Mouse (Mus musculus): ENCODE data around the gene Noa1. TPM values are rescaled to one million over a fixed set of nuclear protein-coding genes. Genes with fewer than 3 reads are reported as not detected.

The Noa1 gene
- total RNA-seq (2022) = 10 to 100 TPM; 21.9 to 26.7 (median 25.0) TPM

DNA sequence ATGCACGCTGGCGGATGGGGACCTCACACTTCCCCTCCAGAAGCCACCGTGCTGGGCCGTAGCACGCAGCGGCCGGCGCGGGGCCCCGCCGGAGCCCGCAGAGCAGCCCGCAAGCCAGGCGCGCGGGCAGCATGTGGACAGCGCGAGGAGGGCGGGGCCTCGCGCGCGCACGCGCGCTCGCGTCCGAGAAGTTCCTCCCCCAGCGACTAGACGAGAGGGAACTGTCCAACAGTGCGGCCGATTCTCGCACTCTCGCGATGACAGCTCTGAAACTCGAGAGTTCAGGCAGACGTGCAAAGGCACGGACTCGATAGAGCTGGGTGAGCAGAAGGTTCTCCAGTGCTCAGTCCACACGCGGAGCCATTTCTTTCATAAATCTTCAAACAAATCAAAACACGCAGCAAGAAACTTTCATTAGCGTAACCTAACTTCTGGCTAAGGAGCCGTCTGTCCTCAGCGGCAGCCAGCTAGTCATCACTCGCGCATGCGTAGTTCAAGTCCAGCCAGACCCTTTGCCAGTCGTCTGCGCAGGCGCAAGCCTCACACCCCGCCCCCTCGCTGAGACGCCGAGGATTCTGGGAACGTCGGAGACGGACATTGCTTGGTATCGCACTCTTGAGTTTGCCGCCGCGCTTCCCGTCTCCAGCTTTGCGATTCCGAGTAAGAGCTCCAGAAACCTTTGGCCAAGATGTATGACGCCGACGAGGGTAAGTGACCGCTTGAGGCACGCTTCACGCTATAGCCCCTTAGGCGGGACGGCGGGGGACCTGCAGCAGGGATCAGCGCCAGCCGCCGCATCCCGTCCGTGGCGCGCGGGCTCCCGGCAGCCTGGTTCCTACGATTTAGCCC, at the start of gene Noa1, which contains the start of gene Polr2b:
Gene Noa1 (minus strand): TSS at position 161 of the 849 bp plus-strand sequence.
Gene Polr2b (plus strand): TSS at position 224 of the 849 bp plus-strand sequence.
- DNase-seq (ENCODE audit: low spot score in 2 of 2) = peak; percentile 95 to 97

DNA sequence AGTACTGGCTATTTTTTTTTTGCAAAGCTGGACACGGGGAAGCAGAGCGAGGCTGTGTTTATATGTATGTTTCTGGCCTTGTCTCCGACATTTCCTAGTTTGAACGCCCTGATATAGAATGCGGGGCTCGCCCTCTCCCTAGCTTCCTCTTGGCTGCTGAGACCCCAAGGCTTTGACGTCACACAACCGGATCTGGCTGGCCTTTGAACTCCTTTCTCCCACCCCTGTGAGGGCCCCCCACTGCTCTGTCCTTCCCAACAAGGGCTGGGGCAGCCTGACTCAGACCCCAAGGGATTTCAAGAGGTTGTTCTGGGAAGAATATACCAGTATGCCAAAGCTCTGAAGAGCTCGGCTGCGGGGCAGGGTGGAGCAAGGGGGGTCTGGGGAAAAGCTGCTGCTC, 48.5 kb upstream of the Noa1 start:
- DNase-seq (ENCODE audit: low spot score in 2 of 2) = no peak

- no peak for DNase-seq (ENCODE audit: low spot score in 2 of 2)
These were observed 47.7 kb upstream of the Noa1 start for GRCm38 (mm10) chr5:77357405-77358149.

DNA sequence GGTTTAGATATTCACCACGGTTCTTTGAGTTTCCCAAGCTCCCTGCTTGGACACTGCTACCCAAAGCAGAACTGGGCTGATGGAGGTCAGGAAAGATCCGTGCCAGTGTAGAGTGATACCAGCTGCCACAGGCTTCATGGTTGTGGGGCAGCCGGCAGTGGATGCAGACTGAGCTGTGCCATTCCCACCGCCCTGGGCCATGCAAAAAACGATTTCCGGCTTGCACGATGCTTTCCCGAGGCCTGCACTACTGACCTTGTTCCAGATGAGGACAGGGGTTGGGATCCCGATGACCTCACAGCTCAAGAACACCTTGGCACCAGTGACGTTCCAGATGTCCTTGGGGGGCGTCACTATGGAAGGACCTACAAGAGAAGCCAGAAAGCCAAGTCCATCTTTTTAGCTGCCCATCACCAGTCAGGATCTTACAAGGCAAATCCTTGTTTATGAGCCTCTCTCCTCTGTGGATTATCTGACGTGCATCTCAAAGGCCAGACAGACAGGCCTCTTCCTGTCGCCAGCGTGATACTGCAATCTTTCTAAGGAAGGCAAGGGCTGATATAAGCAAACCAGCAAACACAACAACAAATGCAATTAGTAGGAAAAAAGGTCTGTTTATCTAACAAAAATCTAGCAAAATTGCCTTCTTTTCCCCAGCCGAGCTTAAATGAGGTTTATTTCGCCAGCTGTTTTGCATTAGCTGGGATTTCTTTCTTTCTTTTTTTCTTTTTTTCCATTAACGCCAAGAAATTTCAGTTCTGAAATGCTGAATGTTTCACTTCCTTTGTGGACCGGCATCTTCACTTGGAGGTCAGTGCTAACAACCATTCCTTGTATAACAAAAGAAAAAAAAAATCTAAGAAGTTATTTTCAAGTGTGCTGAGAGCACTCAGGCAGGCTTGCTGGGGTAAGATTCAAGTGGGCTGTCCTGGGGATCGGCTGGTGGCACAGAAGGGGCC, 45.7 kb upstream of the Noa1 start:
- DNase-seq (ENCODE audit: low spot score in 2 of 2) = no peak

GRCm38 (mm10) chr5:77354361-77354787, 44.5 kb upstream of the Noa1 start:
- DNase-seq (ENCODE audit: low spot score in 2 of 2) = peak; percentile 79 to 87

GRCm38 (mm10) chr5:77351691-77352090, 41.8 kb upstream of the Noa1 start:
- DNase-seq (ENCODE audit: low spot score in 2 of 2) = no peak

DNA sequence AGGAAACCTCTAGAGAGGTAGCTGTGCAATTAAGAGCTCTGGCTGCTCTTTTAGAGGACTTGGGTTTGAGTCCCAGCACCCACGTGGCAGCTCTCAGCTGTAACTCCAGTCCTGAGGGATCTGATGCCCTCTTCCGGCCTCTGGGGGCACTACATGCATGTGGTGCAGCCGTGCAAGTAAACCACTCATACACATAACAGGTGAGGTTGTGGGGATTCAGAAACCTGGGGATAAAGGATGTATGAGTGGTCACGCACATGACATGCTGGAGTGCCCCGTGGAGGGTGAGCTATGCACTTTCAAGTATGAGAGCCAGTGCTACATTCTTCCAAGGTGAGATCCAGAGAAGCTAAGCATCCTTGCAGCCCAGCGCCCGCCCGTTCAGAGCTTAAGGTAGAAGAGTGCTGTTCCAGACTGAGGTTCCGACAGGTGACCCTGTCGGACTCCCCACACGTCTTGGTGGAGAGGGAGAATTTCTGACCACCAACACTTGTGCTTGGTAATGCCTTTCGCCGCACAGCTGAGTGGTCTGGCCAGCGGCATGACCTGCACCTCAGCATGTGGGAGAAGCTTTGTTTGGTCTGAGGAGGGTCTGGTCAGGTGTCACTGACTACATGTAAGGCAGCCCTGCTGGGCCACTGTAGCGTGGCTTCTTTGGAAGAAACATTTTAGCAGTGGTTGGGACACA, 40.2 kb upstream of the Noa1 start:
- no peak for DNase-seq (ENCODE audit: low spot score in 2 of 2)

DNA sequence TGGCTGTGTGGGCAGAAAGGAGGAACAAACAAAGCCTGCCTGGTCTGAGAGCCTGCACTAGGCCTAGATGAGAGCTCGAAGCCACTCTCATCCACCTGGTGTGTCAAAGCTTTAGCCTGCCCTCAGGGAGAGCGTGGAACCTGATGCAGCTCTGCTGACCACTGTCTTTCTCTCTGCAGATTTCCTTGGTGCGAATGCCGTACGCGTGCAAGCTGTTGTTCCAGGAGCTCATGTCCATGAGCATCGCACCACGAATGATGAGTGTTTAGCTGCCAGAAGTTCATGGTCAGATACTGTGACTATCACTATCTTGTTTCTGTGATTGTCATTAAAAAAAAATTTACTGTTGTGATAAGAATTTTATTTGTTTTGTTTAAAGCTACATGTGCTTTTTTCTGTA, 39.0 kb upstream of the Noa1 start:
- DNase-seq (ENCODE audit: low spot score in 2 of 2) = no peak

- no peak for DNase-seq (ENCODE audit: low spot score in 2 of 2)
These were observed 30.1 kb upstream of the Noa1 start for GRCm38 (mm10) chr5:77340033-77340432.

DNA sequence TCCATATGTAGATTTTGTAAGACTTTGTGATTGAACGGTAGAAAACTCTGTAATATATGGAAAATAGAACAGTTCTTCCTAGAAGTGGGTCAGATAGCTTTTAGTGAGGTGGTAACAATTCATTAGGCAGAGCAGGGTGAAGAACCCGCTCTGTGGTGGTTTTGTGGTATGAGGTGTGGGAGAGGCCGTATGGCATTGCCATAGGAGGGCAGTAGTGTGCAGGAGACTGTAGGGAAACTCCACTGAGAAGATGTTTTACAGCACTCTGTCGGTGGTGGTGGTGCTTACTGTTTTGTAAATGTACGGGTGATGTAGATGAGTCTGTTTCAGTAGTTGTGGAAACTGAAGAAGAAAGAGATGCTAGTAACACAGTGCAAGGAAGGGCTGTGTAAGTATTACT, 20.3 kb upstream of the Noa1 start:
- DNase-seq (ENCODE audit: low spot score in 2 of 2) = no peak

DNA sequence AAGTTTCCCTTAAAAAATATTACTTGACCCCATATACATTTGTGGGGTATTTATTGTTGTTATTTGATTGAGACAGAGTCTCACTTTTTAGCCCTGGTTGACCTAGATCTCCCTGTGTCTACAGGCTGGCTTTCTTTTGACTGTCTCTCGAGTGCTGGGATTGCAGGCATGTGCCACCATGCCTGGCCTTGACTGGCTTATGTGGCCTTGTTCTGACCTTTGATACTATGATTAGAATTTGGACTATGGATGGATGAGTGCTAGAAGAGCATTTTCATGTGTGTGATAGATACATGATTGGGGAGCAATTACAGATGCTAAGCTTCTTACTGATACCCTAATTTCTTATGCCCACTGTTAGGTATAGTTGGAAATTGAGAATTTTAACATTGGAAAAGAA, 15.1 kb upstream of the Noa1 start:
- DNase-seq (ENCODE audit: low spot score in 2 of 2) = no peak

- DNase-seq (ENCODE audit: low spot score in 2 of 2) = no peak
These were observed 5.1 kb upstream of the Noa1 start for GRCm38 (mm10) chr5:77314986-77315385.

- no peak for DNase-seq (ENCODE audit: low spot score in 2 of 2)
These were observed 4.3 kb upstream of the Noa1 start for GRCm38 (mm10) chr5:77314206-77314605.

- peak; percentile 17 to 56 for DNase-seq (ENCODE audit: low spot score in 2 of 2)
These were observed 605 bp downstream of the Noa1 start for GRCm38 (mm10) chr5:77309051-77309906.

- no peak for DNase-seq (ENCODE audit: low spot score in 2 of 2)
These were observed 1.9 kb downstream of the Noa1 start for GRCm38 (mm10) chr5:77307821-77308553.

DNA sequence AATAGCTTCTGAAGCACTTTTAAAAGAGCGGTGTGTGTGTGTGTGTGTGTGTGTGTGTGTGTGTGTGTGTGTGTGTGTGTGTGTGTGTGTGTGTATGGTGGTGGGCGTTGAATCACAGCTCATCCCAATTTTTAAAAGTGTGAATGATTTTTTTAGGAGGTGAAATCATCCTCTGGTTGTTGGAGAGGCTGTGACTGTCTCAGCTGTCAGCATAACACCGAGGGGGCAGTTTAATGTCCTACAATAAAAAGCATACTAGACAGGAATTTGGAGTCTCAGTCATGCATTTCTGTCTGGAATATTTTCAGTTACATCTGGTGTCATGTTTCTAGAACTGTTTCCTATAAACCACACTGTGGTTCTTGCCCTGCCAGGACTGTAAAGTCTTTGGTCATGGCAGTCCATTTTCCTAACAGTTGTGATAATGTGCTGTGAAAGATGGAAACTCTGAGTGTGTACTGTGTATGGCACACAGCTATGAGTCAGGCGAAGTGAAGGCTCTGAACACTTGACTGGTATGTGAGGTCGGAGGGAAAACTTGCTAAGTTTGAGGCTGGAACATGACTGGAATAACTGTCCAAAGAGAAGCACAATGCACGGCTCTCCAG, 8.5 kb downstream of the Noa1 start:
- DNase-seq (ENCODE audit: low spot score in 2 of 2) = no peak

GRCm38 (mm10) chr5:77299486-77299885, 10.4 kb downstream of the Noa1 start:
- DNase-seq (ENCODE audit: low spot score in 2 of 2) = no peak

DNA sequence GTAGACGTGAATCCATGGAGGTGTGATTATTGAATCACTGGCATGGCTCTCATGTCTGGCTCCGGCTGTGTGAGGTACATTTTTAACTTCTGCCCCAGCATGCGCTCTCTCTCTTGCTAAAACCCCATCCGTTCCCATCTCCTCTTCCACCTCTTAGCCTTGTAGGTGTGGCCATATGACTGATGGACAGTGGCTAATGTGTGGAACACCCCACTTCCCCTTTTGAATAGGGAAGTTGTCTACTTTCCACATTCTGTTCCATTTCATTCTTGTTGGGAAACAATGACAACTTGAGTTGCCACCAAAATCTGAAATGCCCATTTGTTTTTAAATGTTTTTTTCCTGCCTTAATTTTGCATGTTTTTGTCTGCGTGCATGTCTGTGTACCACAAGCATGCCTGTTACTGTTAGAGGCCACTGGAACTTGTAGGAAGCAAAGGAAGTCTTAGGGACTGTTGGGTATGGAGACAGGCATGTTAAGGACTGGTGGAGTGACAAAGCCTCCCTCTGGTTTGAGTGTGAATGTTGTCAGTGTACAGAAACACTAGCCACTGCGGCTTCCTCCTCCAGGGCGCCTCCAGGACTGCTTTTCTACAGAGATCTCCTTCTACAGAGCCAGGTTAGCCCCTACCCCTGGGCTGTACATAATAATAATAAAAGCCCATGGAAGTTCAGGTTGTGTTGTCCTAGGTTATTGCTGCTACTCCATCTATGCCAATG, 16.9 kb downstream of the Noa1 start:
- DNase-seq (ENCODE audit: low spot score in 2 of 2) = no peak

All from left cerebral cortex, adult 8-10 months (tissue).